Mouse (Mus musculus) spleen, postnatal 10 days (tissue): ENCODE measurements around the gene Mbnl3.

ENCODE experiments used
- DNase-seq, 2 experiments: peaks; one replicate each; pipeline ENCODE4 v3.0.0; 2021 to 2022; ENCODE audit warnings: low spot score in 2 of 2

Gene Mbnl3

GRCm38 (mm10) chrX:51206432-51206831 lies at the start of gene Mbnl3:
Mbnl3 (minus strand) TSS chrX:51206532.
- no peak for DNase-seq

GRCm38 (mm10) chrX:51205548-51206324 lies 596 bp downstream of the Mbnl3 start:
- DNase-seq: peak; percentile 67 to 71

- peak; percentile 73 to 83 for DNase-seq
Observed at GRCm38 (mm10) chrX:51204626-51205547, 1.4 kb downstream of the Mbnl3 start.

DNA sequence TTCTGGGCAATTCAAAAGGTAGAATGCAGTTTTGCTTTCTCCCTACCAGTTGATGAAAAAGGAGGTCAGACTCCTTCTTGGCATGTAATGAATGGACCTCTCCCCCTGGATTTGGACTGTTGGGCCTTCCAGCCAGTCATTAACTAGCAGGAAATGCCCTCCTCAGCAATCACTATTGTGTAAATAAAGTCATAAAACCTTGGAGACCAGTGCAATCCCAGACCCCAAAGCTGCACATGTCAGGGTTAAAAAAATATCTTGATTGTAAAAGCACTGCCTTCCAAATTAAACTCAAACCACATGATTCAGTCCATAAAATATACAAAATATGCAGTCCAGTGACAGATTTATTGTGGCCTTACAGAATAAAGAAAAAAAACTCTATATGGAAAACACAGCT lies 9.3 kb downstream of the Mbnl3 start:
- DNase-seq: no peak

DNA sequence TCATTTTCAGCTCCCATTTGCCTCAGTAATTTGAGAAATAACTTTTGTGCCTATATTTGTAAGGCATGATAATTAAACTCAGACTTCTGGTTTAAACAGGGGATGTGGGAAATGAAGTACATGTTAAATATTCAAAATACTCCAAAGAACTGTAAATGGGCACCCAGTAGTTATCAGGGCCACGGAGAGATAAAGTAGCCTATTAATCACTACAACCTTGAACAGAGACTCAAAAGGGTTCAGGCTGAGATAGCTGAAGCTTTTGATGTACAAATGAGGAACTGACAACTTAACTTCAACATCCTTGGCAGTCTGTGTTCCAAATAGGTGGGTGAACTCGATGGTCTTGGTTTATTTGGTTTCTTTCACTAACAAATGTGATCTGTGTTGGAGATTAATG lies 34.4 kb downstream of the Mbnl3 start:
- no peak for DNase-seq

DNA sequence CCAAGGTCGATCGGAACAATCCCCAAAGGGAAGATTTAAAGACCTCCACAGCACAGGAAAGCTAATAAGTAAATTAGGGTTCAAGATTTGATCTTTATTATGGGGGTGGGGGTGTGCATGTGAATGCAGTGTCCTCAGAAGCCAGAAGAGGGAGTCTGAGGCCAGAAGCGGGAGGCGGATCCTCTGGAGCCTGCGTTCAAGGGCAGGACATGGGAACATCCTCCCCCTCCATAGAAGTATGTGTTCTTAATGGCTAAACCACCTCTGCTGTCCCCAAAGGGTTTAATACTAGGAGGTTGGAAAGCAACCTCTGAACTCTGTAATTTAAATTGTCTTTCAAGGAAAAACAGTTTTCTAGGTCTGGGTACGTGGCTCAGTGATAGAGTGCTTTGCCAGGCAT lies 34.9 kb downstream of the Mbnl3 start:
- peak in 1 of 2 experiments; percentile 10 for DNase-seq

GRCm38 (mm10) chrX:51170404-51170803 lies 35.9 kb downstream of the Mbnl3 start:
- DNase-seq: no peak

- DNase-seq: no peak
Observed at GRCm38 (mm10) chrX:51169476-51170045, 36.8 kb downstream of the Mbnl3 start.

- no peak for DNase-seq
Observed at GRCm38 (mm10) chrX:51167976-51168375, 38.4 kb downstream of the Mbnl3 start.

- DNase-seq: no peak
Observed at GRCm38 (mm10) chrX:51164766-51165165, 41.6 kb downstream of the Mbnl3 start.

- no peak for DNase-seq
Observed at GRCm38 (mm10) chrX:51148436-51148835, 57.9 kb downstream of the Mbnl3 start.

- DNase-seq: peak in 1 of 2 experiments; percentile 9
Observed at GRCm38 (mm10) chrX:51146351-51146750, 60.0 kb downstream of the Mbnl3 start.

GRCm38 (mm10) chrX:51140055-51140454 lies 66.3 kb downstream of the Mbnl3 start:
- DNase-seq: no peak

GRCm38 (mm10) chrX:51131325-51131724 lies 75.0 kb downstream of the Mbnl3 start:
- no peak for DNase-seq

DNA sequence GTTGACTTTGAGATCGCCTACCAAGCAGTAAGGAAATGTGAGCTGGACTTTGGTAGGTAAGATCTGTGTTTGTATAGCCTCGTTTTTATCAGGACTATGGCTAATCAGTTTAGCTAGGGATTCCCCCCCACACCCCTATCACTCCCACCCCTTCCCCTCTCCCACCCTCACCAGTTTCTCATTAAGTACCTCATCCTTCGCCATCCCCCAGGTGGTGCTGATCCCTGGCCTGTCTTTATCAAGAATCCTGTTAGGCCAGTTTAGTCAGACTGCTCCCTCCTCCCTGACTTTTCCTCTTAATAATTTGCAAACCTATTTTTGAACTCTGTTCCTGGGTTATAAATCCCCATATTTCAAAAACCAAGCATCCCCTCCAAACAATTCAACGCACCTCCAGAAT lies 103.6 kb downstream of the Mbnl3 start:
- no peak for DNase-seq

DNA sequence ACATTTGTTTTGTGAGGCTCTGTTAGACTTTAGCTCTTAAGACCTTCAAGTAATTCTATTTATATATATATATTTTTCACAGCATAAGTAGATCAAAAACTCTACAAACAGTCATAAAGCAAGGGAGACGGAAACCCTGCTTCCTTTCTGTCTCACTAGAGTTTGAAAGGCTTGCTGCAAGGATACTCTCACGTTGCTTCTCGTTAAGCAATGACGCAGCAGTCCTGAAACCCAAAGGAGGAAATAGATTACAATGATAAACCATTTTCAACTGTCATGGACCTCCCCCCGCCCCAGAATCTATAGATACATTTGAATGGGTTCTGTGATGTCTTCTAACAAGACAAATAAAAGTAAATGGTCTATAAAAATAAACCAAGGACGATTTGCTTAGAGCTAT lies 121.4 kb downstream of the Mbnl3 start:
- no peak for DNase-seq

DNA sequence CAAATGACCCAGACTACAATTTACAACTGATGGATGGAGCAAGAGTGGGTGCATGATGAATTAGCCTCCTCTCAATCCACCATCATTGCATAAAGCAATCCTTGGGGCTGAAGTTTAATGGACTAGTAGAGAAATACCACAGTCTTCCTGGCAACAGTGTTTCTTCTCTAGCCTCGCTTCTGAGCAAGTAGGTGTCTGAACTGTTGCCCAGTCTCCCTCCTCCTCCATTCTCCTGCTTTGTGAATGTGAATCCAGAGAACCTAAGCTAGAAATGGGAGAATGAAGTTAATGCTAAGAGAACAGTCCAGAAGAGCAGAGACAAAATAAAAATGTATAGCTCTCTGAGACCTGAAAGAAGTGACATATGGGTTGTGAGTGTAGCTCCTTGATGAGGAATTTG lies 122.1 kb downstream of the Mbnl3 start:
- no peak for DNase-seq

DNA sequence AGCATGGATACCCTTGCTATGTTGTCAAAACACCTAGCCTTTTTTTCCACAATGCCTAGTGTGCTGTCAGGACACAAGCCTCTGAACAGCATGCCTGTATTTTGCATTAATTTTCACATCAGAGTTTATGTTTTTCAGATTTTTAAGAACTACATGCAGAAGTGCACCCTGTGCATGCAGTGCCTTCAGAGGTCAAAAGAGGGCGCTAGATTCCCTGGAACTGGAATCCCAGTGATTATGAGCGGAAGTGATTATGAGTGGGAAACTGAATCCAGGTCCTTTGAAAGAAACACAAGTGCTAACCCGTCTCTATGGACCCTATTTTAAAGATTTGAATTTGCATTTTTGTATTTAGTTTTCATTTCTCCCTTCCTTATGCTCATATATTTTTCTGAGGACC lies 129.6 kb downstream of the Mbnl3 start:
- peak in 1 of 2 experiments; percentile 21 for DNase-seq
